Mouse (Mus musculus) heart, postnatal 14 days (tissue): ENCODE measurements at regions not wholly inside any gene's neighbourhood (a gene's known extent, or its start where the extent isn't known, plus 50 kb on each side); places are given as distances from the start of the nearest gene placed in this dataset.

ENCODE experiments used
- DNase-seq, 2 experiments: peaks; one replicate each; pipeline ENCODE4 v3.0.0; 2021 to 2022
- intact Hi-C: fragments of 180-260 bp; cut with DNase I; formaldehyde crosslinking; loops from one replicate; pipeline ENCODE4 v1.15.1; 2025

DNA sequence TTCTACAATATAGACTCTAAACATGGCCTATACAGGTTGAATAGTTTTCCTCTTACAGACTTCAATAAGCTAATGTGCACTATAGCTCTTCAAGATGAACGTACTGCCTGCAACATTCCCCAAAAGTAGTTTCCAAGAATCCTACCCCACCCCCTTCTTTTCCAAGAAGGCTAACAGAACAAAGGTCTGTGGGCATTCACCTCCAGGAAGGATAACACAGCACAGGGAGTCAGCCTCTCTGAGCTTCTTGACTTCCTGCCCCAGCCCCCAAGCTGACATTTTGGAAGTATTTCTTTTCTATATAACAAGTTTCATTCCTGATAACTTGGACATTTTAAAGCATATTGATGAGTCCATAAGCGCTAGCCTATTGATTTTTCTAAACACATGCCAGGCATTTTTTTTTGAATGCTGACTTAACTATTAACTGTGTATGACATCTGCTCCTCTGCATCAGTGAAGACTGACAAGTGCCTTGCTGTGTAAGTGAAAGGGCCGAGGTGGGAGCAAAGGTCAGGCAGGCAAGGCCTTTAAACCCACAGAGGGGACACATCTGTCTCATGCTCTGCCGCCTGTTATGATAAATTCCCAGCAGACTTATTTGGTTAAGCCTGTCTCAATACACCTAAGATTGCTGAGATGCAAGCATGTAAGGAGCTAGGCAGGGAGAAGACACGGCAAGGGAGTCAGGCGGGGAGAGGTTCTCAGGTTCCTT is 93.8 kb upstream of the Rnaseh2b start:
- intact Hi-C loops: no loop called here
- no peak for DNase-seq

DNA sequence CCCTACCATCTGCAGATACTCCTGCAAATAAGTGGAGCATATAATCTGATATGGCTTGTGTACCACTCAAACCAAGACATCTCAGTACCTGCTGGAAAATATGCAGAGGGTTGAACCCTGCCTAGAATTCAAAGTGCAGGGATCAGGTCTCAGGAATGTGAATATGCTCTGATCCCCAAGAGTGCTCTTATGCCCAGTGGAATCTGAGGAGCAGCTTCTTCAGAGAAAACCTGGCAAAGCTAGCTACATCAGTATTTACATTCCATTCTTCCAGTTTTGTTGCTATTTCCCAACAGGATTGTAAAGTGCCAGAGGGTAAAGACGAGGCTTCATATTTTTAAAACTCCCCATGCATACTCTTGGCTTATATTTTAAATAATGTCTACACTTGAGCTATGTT is 77.3 kb upstream of the Rnaseh2b start:
- intact Hi-C loops: no loop called here
- no peak for DNase-seq

DNA sequence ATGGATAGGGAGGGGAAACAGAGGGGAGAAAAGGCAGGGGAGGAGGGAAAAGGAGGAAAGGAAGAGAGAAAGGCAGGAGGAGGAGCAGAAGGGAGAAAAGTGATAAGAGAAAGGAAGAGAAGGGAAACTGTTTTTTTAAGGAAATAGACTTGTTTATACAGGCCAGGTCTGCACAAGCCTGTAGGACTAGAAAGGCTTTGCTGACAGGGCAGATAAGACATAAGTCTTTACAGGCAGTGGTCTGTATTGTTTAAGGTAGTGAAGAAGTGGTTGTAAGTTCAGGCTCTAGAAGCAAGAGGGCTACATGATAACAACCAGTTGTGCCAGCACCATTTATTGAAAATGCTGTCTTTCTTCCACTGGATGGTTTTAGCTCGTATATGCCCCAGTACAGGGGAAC is 75.4 kb upstream of the Rnaseh2b start:
- no peak for DNase-seq
- intact Hi-C loops: no loop called here

DNA sequence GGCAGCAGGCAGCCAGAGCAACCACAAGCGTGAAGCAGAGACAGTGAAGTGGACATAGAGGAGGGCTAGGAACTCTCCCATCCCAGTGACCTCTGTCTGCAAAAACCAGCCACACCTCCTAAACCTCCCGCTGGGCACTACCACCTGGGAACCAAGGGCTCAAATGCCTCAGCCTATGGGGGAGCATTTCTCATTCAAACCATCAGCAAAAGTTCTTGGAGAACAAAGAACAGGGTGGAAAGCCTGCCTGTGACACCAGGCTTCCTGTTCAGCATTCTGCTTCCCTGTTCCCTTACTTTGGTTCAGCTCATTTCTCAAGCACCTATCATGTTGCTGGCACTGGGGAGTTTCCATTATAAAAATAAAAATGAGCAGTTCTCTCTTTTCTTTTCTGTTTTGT is 74.4 kb upstream of the Rnaseh2b start:
- intact Hi-C loops: no loop called here
- DNase-seq: no peak

DNA sequence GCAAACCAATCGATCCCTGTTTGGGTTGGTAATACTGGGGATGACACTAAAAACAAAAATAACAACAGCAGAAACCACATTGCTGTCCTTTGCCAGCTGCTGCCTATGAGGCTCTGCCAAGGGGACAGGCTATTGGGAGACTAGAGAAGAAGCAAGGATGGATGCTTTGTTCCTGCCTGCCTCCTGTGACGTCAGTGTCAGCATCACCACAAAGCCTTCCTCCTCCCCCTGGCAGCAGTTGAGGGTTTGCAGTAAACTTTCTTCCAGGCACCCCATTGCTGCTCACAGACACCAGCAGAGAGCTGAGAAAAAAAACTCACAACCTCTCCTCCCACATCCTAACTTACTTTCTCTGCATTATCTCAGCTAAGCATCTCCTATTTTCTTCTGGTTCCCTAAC is 73.7 kb upstream of the Rnaseh2b start:
- DNase-seq: no peak
- intact Hi-C loops: no loop called here

DNA sequence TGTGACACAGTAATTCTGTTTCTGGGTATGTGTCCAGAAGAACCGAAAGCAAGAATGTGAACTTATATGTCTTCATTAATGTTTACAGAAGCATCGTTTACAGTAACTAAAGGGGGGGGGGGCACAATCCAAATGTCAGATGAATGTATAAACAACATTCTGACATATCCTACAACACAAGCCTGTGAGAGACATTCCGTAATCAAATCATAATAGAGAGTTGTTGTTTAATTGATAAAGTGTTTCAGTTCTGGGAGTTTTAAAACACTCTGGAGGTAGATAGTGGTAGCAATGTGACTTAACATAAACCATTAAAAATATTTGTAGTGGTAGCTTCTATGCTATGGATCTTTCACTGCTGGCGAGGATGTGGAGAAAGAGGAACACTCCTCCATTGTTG is 71.6 kb upstream of the Rnaseh2b start:
- no peak for DNase-seq
- intact Hi-C loops: no loop called here
